Mouse (Mus musculus) liver, embryonic 12.5 days (tissue): Measurements from ENCODE around the gene Guca1a. TPM values are rescaled to one million over a fixed set of nuclear protein-coding genes. Genes with fewer than 3 reads are reported as not detected.

ENCODE experiments used
- ATAC-seq: fragments of 200-750 bp; cut with Nextera tagmentation; 2 replicates; pipeline ENCODE4 v1.8.0; 2017; ENCODE audit warnings: moderate number of reproducible peaks, mild to moderate bottlenecking, moderate library complexity
- H3K27ac ChIP-seq: fragments of 300-500 bp; sonication (generic); 2 replicates; pipeline ENCODE4 v1.5.1; 2016; ENCODE audit warnings: mild to moderate bottlenecking
- H3K27me3 ChIP-seq: fragments of 300-500 bp; sonication (generic); replicated peaks from 2 replicates; pipeline ENCODE4 v1.6.1; 2016; ENCODE audit warnings: mild to moderate bottlenecking, moderate library complexity
- H3K36me3 ChIP-seq: fragments of 300-500 bp; sonication (generic); 2 replicates; pipeline ENCODE4 v1.6.1; 2016; ENCODE audit warnings: mild to moderate bottlenecking, moderate library complexity
- H3K4me1 ChIP-seq: fragments of 300-500 bp; sonication (generic); 2 replicates; pipeline ENCODE4 v1.6.1; 2016
- H3K4me2 ChIP-seq: fragments of 300-500 bp; sonication (generic); 2 replicates; pipeline ENCODE4 v1.6.1; 2016; ENCODE audit warnings: mild to moderate bottlenecking, moderate library complexity
- H3K4me3 ChIP-seq: fragments of 300-500 bp; sonication (generic); 2 replicates; pipeline ENCODE4 v1.5.1; 2016; ENCODE audit warnings: mild to moderate bottlenecking, moderate library complexity
- H3K9ac ChIP-seq: fragments of 300-500 bp; sonication (generic); 2 replicates; pipeline ENCODE4 v1.6.1; 2016; ENCODE audit warnings: mild to moderate bottlenecking, moderate library complexity
- H3K9me3 ChIP-seq: fragments of 300-500 bp; sonication (generic); replicated peaks from 2 replicates; pipeline ENCODE4 v1.6.1; 2016; ENCODE audit warnings: mild to moderate bottlenecking, moderate library complexity
- WGBS: fragments of 180-500 bp; shearing (Covaris S2); methylation state at CpG from one replicate; pipeline ENCODE4 v1.1.7; 2016; ENCODE audit not compliant: insufficient replicate concordance; 5-methylcytosine and 5-hydroxymethylcytosine counted together
- polyA plus RNA-seq: library from polyadenylated mRNA; unstranded; fragments of >200 nt; fragmentation: Nextera tagmentation; extraction: Ambion mirVana; gene quantifications from 2 replicates; pipeline ENCODE4 v1.2.1, GENCODE M21; 2016

Guca1a gene
- 0.97 and 1.4 TPM in 2 replicates for polyA plus RNA-seq

GRCm38 (mm10) chr17:47400451-47400850 is at the start of gene Guca1a:
Guca1a (minus strand) TSS chr17:47400584.
- no peaks in the 10 kb centered on the region for H3K36me3 ChIP-seq
- H3K9me3 ChIP-seq = no peaks in the 10 kb centered on the region
- peaks cover 7% of the 10 kb centered on the region for H3K4me1 ChIP-seq
- H3K27ac ChIP-seq = no peak within 1 kb of the TSS
- no peak within 1 kb of the TSS for H3K9ac ChIP-seq
- 63% methylated on average over 10 of the region's 10 CpGs for WGBS
- H3K4me2 ChIP-seq = no peak within 1 kb of the TSS
- no peak for ATAC-seq
- peaks cover 66% of the 10 kb centered on the region for H3K27me3 ChIP-seq
- no peak within 1 kb of the TSS for H3K4me3 ChIP-seq

DNA sequence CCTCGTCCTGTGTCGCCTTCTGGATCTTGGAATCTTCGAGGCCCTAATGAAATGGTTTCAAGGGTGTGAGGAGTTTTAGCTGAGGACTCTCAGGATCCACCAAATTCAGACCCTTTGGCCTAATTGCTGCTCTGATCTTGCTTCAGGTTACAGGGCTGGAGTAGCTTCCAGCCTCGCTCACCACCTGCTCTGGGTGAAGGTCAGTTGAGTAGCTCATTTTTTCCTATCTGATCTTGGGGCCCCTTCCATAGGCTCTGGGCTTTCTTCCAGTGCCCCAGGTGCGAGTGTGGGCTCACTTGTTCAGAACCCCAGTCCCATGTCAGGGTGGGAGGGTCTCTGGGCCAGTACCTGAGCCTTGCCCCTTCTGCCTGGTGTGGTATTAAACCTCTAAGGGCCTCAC is 49.0 kb upstream of the Guca1a start:
- Histone ChIP-seq H3K9me3 (no peaks in the 10 kb centered on the region), H3K36me3 (no peaks in the 10 kb centered on the region), H3K4me1 (peaks cover 69% of the 10 kb centered on the region), H3K9ac (no peak overlapping the region), H3K4me3 (no peak overlapping the region), H3K27me3 (no peaks in the 10 kb centered on the region), H3K27ac (no peak overlapping the region), H3K4me2 (no peak overlapping the region)
- WGBS = 68% methylated on average over 5 of the region's 5 CpGs
- ATAC-seq = no peak

- 0 out of 2 replicates have a peak, but pooled peaks have one; percentile 6 for ATAC-seq
- no peak overlapping the region for H3K9ac ChIP-seq
- H3K4me2 ChIP-seq = no peak overlapping the region
- H3K9me3 ChIP-seq = no peaks in the 10 kb centered on the region
- H3K4me3 ChIP-seq = no peak overlapping the region
- H3K4me1 ChIP-seq = peaks cover 70% of the 10 kb centered on the region
- no peak overlapping the region for H3K27ac ChIP-seq
- WGBS = 40% methylated on average over 8 of the region's 8 CpGs
- H3K36me3 ChIP-seq = no peaks in the 10 kb centered on the region
- H3K27me3 ChIP-seq = no peaks in the 10 kb centered on the region
Measured at GRCm38 (mm10) chr17:47448523-47449372, 48.4 kb upstream of the Guca1a start.

DNA sequence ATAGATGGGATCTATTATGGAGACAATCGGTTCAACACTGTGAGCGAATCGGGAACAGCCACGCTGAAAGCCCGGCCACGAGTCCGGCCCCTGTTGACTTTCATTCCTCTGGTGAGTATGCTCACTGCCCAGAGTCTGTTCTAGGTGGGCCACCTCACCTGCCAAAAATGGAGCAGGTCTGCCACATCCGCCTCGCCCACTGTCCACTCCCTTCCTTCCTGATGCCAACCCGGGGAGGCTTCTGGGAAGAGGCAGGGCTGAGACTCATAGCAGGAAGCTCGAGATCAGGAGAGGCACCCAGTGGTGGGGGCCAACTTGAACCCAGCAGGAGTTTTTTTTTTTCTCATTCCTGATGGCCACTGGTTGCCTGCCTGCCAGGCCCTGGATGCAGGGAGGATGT is 46.2 kb upstream of the Guca1a start:
- no peak overlapping the region for H3K27ac ChIP-seq
- no peak for ATAC-seq
- no peak overlapping the region for H3K9ac ChIP-seq
- H3K4me1 ChIP-seq = peaks cover 63% of the 10 kb centered on the region
- WGBS = 70% methylated on average over 11 of the region's 11 CpGs
- H3K36me3 ChIP-seq = no peaks in the 10 kb centered on the region
- no peaks in the 10 kb centered on the region for H3K27me3 ChIP-seq
- no peak overlapping the region for H3K4me3 ChIP-seq
- H3K4me2 ChIP-seq = no peak overlapping the region
- H3K9me3 ChIP-seq = no peaks in the 10 kb centered on the region

- Histone ChIP-seq H3K9me3 (no peaks in the 10 kb centered on the region), H3K9ac (no peak overlapping the region; the same call in 1 of the 2 replicates), H3K4me3 (no peak overlapping the region), H3K4me1 (peaks cover 69% of the 10 kb centered on the region), H3K4me2 (peak overlapping the region; percentile 13; the same call in 1 of the 2 replicates), H3K27ac (peak overlapping the region; percentile 37; the same call in 1 of the 2 replicates), H3K27me3 (no peaks in the 10 kb centered on the region), H3K36me3 (no peaks in the 10 kb centered on the region)
- ATAC-seq = peak; percentile 63
- WGBS = 30% methylated on average over 9 of the region's 9 CpGs
Measured at GRCm38 (mm10) chr17:47446025-47446424, 45.6 kb upstream of the Guca1a start.

DNA sequence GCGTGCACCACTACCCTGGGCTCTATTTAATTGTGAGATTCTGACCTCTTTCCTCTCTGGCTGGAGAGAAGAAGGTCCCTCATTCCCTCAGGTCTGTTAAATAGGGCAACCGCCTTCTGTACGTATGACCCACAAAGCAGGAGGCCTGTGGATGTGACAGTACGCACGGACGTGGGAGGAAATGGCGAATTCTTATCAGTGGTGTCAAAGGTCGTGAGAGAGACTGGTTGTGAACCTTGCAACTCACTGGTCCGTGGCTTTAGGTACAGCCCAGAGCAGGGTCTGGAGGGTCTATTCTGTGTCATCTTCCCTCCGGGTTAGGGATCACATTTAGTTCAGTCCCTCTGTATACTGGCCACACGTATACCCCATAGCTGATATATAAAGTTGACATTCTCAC is 45.1 kb upstream of the Guca1a start:
- no peaks in the 10 kb centered on the region for H3K36me3 ChIP-seq

GRCm38 (mm10) chr17:47444113-47444512 is 43.7 kb upstream of the Guca1a start:
- Histone ChIP-seq H3K9me3 (no peaks in the 10 kb centered on the region), H3K27ac (no peak overlapping the region), H3K4me3 (no peak overlapping the region), H3K27me3 (peaks cover 4% of the 10 kb centered on the region; the same call in 1 of the 2 replicates), H3K4me2 (no peak overlapping the region), H3K36me3 (no peaks in the 10 kb centered on the region), H3K4me1 (peaks cover 71% of the 10 kb centered on the region), H3K9ac (no peak overlapping the region)
- WGBS = 62% methylated on average over 6 of the region's 6 CpGs
- no peak for ATAC-seq

More for the DNA sequence above, 45.1 kb upstream of the Guca1a start:
- Histone ChIP-seq H3K4me1 (peaks cover 70% of the 10 kb centered on the region), H3K27me3 (no peaks in the 10 kb centered on the region), H3K27ac (peak overlapping the region; percentile 37; the same call in 1 of the 2 replicates), H3K4me2 (peak overlapping the region; percentile 13; the same call in 1 of the 2 replicates), H3K9ac (no peak overlapping the region; the same call in 1 of the 2 replicates), H3K4me3 (no peak overlapping the region), H3K9me3 (no peaks in the 10 kb centered on the region)
- 32% methylated on average over 11 of the region's 11 CpGs for WGBS
- ATAC-seq = no peak

DNA sequence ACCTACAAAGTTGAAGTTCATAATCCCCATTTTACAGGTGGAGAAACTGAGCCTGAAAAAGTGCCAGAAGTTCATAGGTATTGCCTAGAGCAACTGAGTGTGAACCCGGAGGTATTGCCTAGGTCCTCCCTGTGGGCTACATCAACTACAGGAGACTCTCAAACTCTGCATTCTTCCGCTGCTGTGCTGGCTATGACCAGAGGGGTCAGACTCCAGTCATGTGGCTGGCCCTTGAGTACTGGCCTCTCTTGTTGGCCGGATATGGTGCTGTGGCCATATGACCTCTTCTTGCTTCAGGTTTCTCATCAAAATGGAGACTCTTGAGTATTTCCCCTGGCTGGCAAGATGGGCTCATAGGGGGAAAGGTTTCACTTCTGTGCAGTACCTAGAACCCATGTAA is 41.9 kb upstream of the Guca1a start:
- 71% methylated on average over 3 of the region's 3 CpGs for WGBS
- no peak for ATAC-seq
- no peaks in the 10 kb centered on the region for H3K9me3 ChIP-seq
- H3K9ac ChIP-seq = no peak overlapping the region
- H3K4me2 ChIP-seq = no peak overlapping the region
- H3K27me3 ChIP-seq = peaks cover 22% of the 10 kb centered on the region
- no peak overlapping the region for H3K4me3 ChIP-seq
- H3K36me3 ChIP-seq = no peaks in the 10 kb centered on the region
- H3K4me1 ChIP-seq = peaks cover 75% of the 10 kb centered on the region
- no peak overlapping the region for H3K27ac ChIP-seq

GRCm38 (mm10) chr17:47441296-47442051 is 41.1 kb upstream of the Guca1a start:
- no peak for ATAC-seq
- peaks cover 77% of the 10 kb centered on the region for H3K4me1 ChIP-seq
- no peak overlapping the region for H3K9ac ChIP-seq
- no peak overlapping the region for H3K4me2 ChIP-seq
- H3K4me3 ChIP-seq = no peak overlapping the region
- H3K9me3 ChIP-seq = no peaks in the 10 kb centered on the region
- H3K27ac ChIP-seq = no peak overlapping the region
- WGBS = 54% methylated on average over 19 of the region's 19 CpGs
- peaks cover 30% of the 10 kb centered on the region for H3K27me3 ChIP-seq
- H3K36me3 ChIP-seq = no peaks in the 10 kb centered on the region

GRCm38 (mm10) chr17:47440359-47440890 is 40.0 kb upstream of the Guca1a start:
- Histone ChIP-seq H3K4me1 (peaks cover 69% of the 10 kb centered on the region), H3K9me3 (no peaks in the 10 kb centered on the region), H3K27ac (0 out of 2 replicates have a peak overlapping the region, but pooled peaks have one; percentile 18), H3K4me2 (no peak overlapping the region), H3K36me3 (no peaks in the 10 kb centered on the region), H3K9ac (no peak overlapping the region), H3K27me3 (peaks cover 36% of the 10 kb centered on the region), H3K4me3 (no peak overlapping the region)
- ATAC-seq = no peak
- 55% methylated on average over 9 of the region's 9 CpGs for WGBS

DNA sequence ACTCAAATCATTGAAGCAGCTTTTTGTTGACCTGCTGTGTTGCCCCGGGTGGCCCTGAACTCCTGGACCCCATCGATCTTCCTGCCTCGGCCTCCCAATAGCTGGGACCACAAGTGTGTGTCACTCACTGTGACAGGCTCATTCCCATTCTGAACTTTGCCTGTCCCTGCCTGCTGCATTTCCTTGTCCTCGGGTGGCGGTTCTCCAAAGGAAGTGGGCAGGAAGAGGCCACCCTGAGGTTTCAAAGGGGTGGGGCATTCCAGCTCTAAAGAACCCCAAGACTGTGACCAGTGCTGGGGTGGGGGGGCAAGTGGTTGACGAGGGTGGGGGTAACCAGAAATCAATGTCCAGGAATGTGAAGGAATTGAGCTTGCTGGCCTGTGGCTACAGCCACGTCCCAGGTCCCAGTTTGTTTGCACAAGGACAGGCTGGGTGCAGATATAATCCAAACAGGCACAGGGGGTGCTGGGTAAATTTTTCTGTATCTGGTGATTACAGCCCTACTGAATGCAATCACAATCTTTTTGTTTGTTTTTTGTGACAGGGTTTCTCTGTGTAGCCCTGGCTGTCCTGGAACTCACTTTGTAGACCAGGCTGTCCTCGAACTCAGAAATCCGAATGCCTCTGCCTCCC is 39.1 kb upstream of the Guca1a start:
- Histone ChIP-seq H3K9me3 (no peaks in the 10 kb centered on the region), H3K4me2 (peak overlapping the region; percentile 12; the same call in 1 of the 2 replicates), H3K4me1 (peaks cover 62% of the 10 kb centered on the region), H3K36me3 (no peaks in the 10 kb centered on the region), H3K9ac (no peak overlapping the region), H3K27me3 (peaks cover 42% of the 10 kb centered on the region), H3K4me3 (no peak overlapping the region), H3K27ac (peak overlapping the region; percentile 54; the same call in 1 of the 2 replicates)
- WGBS = 20% methylated on average over 9 of the region's 9 CpGs
- ATAC-seq = no peak
